Mouse (Mus musculus) embryonic facial prominence, embryonic 14.5 days (tissue): ENCODE data around the gene Txndc12. TPM values are rescaled to one million over a fixed set of nuclear protein-coding genes. Genes with fewer than 3 reads are reported as not detected.
A peak's percentile ranks its signal among the peaks of the same experiment; 100 is the strongest.

Source experiments
- ATAC-seq: fragments of 200-750 bp; cut with Nextera tagmentation; 2 replicates; pipeline ENCODE4 v1.8.0; 2017; ENCODE audit warnings: low read depth, moderate number of reproducible peaks, moderate TSS enrichment
- DNase-seq: peaks from one replicate; pipeline ENCODE4 v3.0.0-alpha.2; 2015; ENCODE audit warnings: low spot score
- H3K27ac ChIP-seq: fragments of 300-500 bp; sonication (generic); replicated peaks from 2 replicates; pipeline ENCODE4 v1.5.1; 2014; ENCODE audit warnings: low read depth, mild to moderate bottlenecking, low read length, moderate library complexity
- H3K27me3 ChIP-seq: fragments of 300-500 bp; sonication (generic); replicated peaks from 2 replicates; pipeline ENCODE4 v1.6.1; 2014; ENCODE audit warnings: low read length; ENCODE audit not compliant: control insufficient read depth, insufficient read depth
- H3K36me3 ChIP-seq: fragments of 300-500 bp; sonication (generic); 2 replicates; pipeline ENCODE4 v1.6.1; 2014; ENCODE audit warnings: low read length, mixed read lengths; ENCODE audit not compliant: control insufficient read depth, insufficient read depth
- H3K4me1 ChIP-seq: fragments of 300-500 bp; sonication (generic); 2 replicates; pipeline ENCODE4 v1.6.1; 2014; ENCODE audit warnings: antibody characterized with exemption, low read length; ENCODE audit not compliant: control insufficient read depth, insufficient read depth
- H3K4me2 ChIP-seq: fragments of 300-500 bp; sonication (generic); 2 replicates; pipeline ENCODE4 v1.6.1; 2014; ENCODE audit warnings: low read depth, mild to moderate bottlenecking, low read length, moderate library complexity, mixed read lengths
- H3K4me3 ChIP-seq: fragments of 300-500 bp; sonication (generic); 2 replicates; pipeline ENCODE4 v1.5.1; 2014; ENCODE audit warnings: low read depth, mild to moderate bottlenecking, low read length
- H3K9ac ChIP-seq: fragments of 300-500 bp; sonication (generic); 2 replicates; pipeline ENCODE4 v1.6.1; 2014; ENCODE audit warnings: low read depth, mild to moderate bottlenecking, low read length, moderate library complexity, mixed read lengths
- H3K9me3 ChIP-seq: fragments of 300-500 bp; sonication (generic); 2 replicates; pipeline ENCODE4 v1.6.1; 2016; ENCODE audit warnings: low read length; ENCODE audit not compliant: control insufficient read depth
- WGBS: fragments of 180-500 bp; shearing (Covaris S2); extraction: QIAGEN DNeasy Blood & Tissue Kit; methylation state at CpG from one replicate; pipeline ENCODE4 v1.1.7; 2014; 5-methylcytosine and 5-hydroxymethylcytosine counted together
- polyA plus RNA-seq: library from polyadenylated mRNA; unstranded; fragments of >200 nt; fragmentation: Nextera tagmentation; extraction: Ambion mirVana; gene quantifications from 2 replicates; pipeline ENCODE4 v1.2.1, GENCODE M21; 2014

Txndc12 gene
- polyA plus RNA-seq, 1 experiment from 2014 or later = 103 TPM

GRCm38 (mm10) chr4:108903346-108903745 lies 68.9 kb downstream of the Txndc12 start:
- Histone ChIP-seq H3K27ac (no peak overlapping the region), H3K9ac (no peak overlapping the region), H3K4me1 (no peaks in the 10 kb centered on the region; the same call in 1 of the 2 replicates), H3K4me3 (no peak overlapping the region), H3K36me3 (no peaks in the 10 kb centered on the region), H3K4me2 (no peak overlapping the region), H3K27me3 (no peaks in the 10 kb centered on the region), H3K9me3 (0 out of 2 replicates have a peak, but pooled peaks cover 3% of the 10 kb centered on the region)
- DNase-seq (no peak), ATAC-seq (no peak)
- WGBS = 90% methylated on average over 9 of the region's 9 CpGs

- 48% methylated on average over 6 of the region's 6 CpGs for WGBS
- Histone ChIP-seq H3K27me3 (no peaks in the 10 kb centered on the region), H3K36me3 (no peaks in the 10 kb centered on the region), H3K9me3 (0 out of 2 replicates have a peak, but pooled peaks cover 3% of the 10 kb centered on the region), H3K4me1 (no peaks in the 10 kb centered on the region; the same call in 1 of the 2 replicates), H3K27ac (no peak overlapping the region), H3K9ac (no peak overlapping the region), H3K4me3 (no peak overlapping the region), H3K4me2 (no peak overlapping the region)
- DNase-seq (no peak), ATAC-seq (no peak)
Measured at GRCm38 (mm10) chr4:108904076-108904475, 69.7 kb downstream of the Txndc12 start.

GRCm38 (mm10) chr4:108904790-108905189 lies 70.4 kb downstream of the Txndc12 start:
- no peaks in the 10 kb centered on the region; the same call in 1 of the 2 replicates for H3K4me1 ChIP-seq
- no peak overlapping the region for H3K27ac ChIP-seq
- H3K27me3 ChIP-seq = no peaks in the 10 kb centered on the region
- no peak overlapping the region for H3K4me3 ChIP-seq
- no peak for DNase-seq
- H3K9ac ChIP-seq = no peak overlapping the region
- no peak for ATAC-seq
- H3K9me3 ChIP-seq = 0 out of 2 replicates have a peak, but pooled peaks cover 3% of the 10 kb centered on the region
- H3K36me3 ChIP-seq = no peaks in the 10 kb centered on the region
- no peak overlapping the region for H3K4me2 ChIP-seq
- 89% methylated on average over 10 of the region's 10 CpGs for WGBS

- H3K4me1 ChIP-seq = no peaks in the 10 kb centered on the region; the same call in 1 of the 2 replicates
- DNase-seq (peak; percentile 56), ATAC-seq (peak; percentile 60)
- no peak overlapping the region for H3K9ac ChIP-seq
- H3K27me3 ChIP-seq = no peaks in the 10 kb centered on the region
- 16% methylated on average over 6 of the region's 6 CpGs for WGBS
- H3K36me3 ChIP-seq = no peaks in the 10 kb centered on the region
- H3K4me3 ChIP-seq = no peak overlapping the region
- no peak overlapping the region for H3K27ac ChIP-seq
- H3K4me2 ChIP-seq = no peak overlapping the region
- 0 out of 2 replicates have a peak, but pooled peaks cover 3% of the 10 kb centered on the region for H3K9me3 ChIP-seq
Measured at GRCm38 (mm10) chr4:108905859-108906258, 71.5 kb downstream of the Txndc12 start.

GRCm38 (mm10) chr4:108907475-108907874 lies 73.1 kb downstream of the Txndc12 start:
- ATAC-seq (peak; percentile 68), DNase-seq (peak; percentile 40)
- Histone ChIP-seq H3K27ac (no peak overlapping the region), H3K4me3 (no peak overlapping the region), H3K9me3 (0 out of 2 replicates have a peak, but pooled peaks cover 3% of the 10 kb centered on the region), H3K4me2 (no peak overlapping the region), H3K27me3 (no peaks in the 10 kb centered on the region), H3K36me3 (no peaks in the 10 kb centered on the region), H3K9ac (no peak overlapping the region), H3K4me1 (no peaks in the 10 kb centered on the region; the same call in 1 of the 2 replicates)

GRCm38 (mm10) chr4:108909872-108910425 lies 75.5 kb downstream of the Txndc12 start:
- Histone ChIP-seq H3K9ac (no peak overlapping the region), H3K4me3 (no peak overlapping the region), H3K27ac (no peak overlapping the region), H3K36me3 (no peaks in the 10 kb centered on the region), H3K4me2 (no peak overlapping the region), H3K4me1 (no peaks in the 10 kb centered on the region; the same call in 1 of the 2 replicates), H3K27me3 (no peaks in the 10 kb centered on the region), H3K9me3 (0 out of 2 replicates have a peak, but pooled peaks cover 3% of the 10 kb centered on the region)
- DNase-seq (no peak), ATAC-seq (no peak)
- 59% methylated on average over 8 of the region's 8 CpGs for WGBS

Other genes with a start within 250 kb of the Txndc12 start
- gene Cc2d1b, start 214.7 kb upstream of the Txndc12 start, polyA plus RNA-seq = 28.2 and 32.5 TPM in 2 replicates
- gene 3110021N24Rik, start 115.0 kb upstream of the Txndc12 start, polyA plus RNA-seq = 1.2 and 1.7 TPM in 2 replicates
- gene Zfyve9, start 53.8 kb upstream of the Txndc12 start, polyA plus RNA-seq = 4.6 and 4.7 TPM in 2 replicates
- gene Btf3l4, start 987 bp upstream of the Txndc12 start, polyA plus RNA-seq = 141 and 158 TPM in 2 replicates
- 42.0 and 48.5 TPM in 2 replicates for gene Kti12, start 13.2 kb downstream of the Txndc12 start, polyA plus RNA-seq
- 0.54 and 1.1 TPM in 2 replicates for gene A730015C16Rik, start 14.0 kb downstream of the Txndc12 start, polyA plus RNA-seq
- gene Rab3b, start 44.5 kb downstream of the Txndc12 start, polyA plus RNA-seq = 17.8 and 21.1 TPM in 2 replicates
- 54.3 and 58.1 TPM in 2 replicates for gene Nrd1, start 166.1 kb downstream of the Txndc12 start, polyA plus RNA-seq